ENCODE assay signal across 11 mouse cellular contexts in the genomic region with DNA sequence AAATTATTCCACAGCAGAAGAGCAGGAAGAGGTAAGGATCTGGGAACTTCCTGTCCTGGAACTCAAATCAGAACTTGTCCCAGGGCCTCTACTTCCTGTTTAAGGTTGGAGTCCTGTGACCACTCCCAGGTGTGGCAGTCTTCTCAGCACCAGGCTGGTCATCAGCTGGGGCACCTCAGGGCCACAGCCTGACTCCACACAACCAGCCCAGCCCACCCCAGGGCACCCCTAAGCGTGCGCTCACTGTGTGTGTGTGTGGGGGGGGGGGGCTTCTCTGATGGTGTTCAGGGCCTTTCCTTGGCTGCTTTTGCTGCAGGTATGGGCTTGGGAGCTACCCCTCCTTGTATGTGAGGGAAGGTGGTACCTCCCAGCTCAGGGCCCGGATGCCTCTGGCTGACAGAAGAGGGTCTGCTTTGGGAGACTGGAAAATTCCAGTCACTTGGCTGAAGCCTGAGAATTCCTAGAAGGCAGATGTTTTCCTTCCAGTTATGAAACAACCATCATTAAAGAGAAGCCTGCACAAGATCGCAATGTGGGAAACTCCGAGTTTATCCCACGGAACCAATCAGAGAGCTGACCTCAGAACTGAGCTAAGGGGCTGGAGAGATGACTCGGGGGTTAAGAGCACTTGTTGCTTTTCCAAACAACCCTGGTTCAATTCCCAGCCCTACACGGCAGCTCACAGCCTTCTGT. TPM values are rescaled to one million over a fixed set of nuclear protein-coding genes. Genes with fewer than 3 reads are reported as not detected.
A peak's percentile ranks its signal among the peaks of the same experiment; 100 is the strongest.
DNase-seq lines count a peak whose midpoint lies in the region; ATAC-seq and TF ChIP-seq lines count a peak whose summit lies in the region.
"Had no signal": no experiment of that assay in that cellular context is flagged by ENCODE, and none has a peak within 500 bp of the region (broad histone marks: within the 10 kb centered on the region; RNA-seq: fewer than 3 reads in every experiment).

No protein-coding gene starts in this region.

- no peaks in the 10 kb centered on the region for H3K27me3 ChIP-seq in kidney, adult 2 months (replicated peaks; ENCODE audit: control insufficient read depth, insufficient read depth, low read length)
- no peaks in the 10 kb centered on the region for H3K27me3 ChIP-seq in liver, embryonic 11.5 days (replicated peaks; ENCODE audit: control insufficient read depth, insufficient read depth, low read length)
- H3K27me3 ChIP-seq in stomach, postnatal 0 days (ENCODE audit: control insufficient read depth, insufficient read depth, low read length) = no peaks in the 10 kb centered on the region

- no peak for TF ChIP-seq EP300 in stomach, postnatal 0 days (optimal IDR thresholded peaks at IDR 0.05)

- TF ChIP-seq POLR2A in kidney, adult 2 months (IDR thresholded peaks at IDR 0.05; ENCODE audit: low read depth, low read length) = no peak

- H3K4me2 ChIP-seq in liver, embryonic 11.5 days = no peak overlapping the region
- peak overlapping the region; percentile 3; the same call in 1 of the 2 replicates for H3K4me2 ChIP-seq in stomach, postnatal 0 days (replicated peaks; ENCODE audit: low read depth)
- H3K4me2 ChIP-seq: midbrain, embryonic 15.5 days had no signal

- DNase-seq in kidney, adult 2 months = peak; percentile 69
- no peak for DNase-seq in kidney, adult 18-20 months
- DNase-seq in heart, postnatal 14 days = peak; percentile 36 to 38
- DNase-seq in liver, embryonic 11.5 days (ENCODE audit: low spot score) = no peak
- DNase-seq in stomach, postnatal 0 days (ENCODE audit: low spot score) = no peak
- DNase-seq in cerebellum, postnatal 4 days (ENCODE audit: low spot score in 2 of 2) = no peak
- DNase-seq in adrenal gland, adult 18-20 months (ENCODE audit: low spot score in 2 of 2) = no peak
- no peak for DNase-seq in urinary bladder, adult 18-20 months (ENCODE audit: low spot score in 2 of 2)
- DNase-seq: right cerebral cortex, postnatal 25 days had no signal

- 72% methylated on average over 8 of the region's 8 CpGs for WGBS in kidney, adult 2 months
- WGBS in liver, embryonic 11.5 days = 73% methylated on average over 8 of the region's 8 CpGs
- WGBS in stomach, postnatal 0 days = 48% methylated on average over 8 of the region's 8 CpGs

- intact Hi-C loops in heart, postnatal 14 days (cut with DNase I) = loop anchor here (5.0 kb wide), 1 partner anchor 36 kb away; no protein-coding TSS in a partner anchor

- no peak; the same call in 1 of the 2 replicates for ATAC-seq in liver, embryonic 11.5 days (replicated peaks; ENCODE audit: low FRiP score)
- ATAC-seq in stomach, postnatal 0 days (ENCODE audit: low FRiP score, low TSS enrichment) = peak; percentile 61
- ATAC-seq: midbrain, embryonic 15.5 days had no signal

- no peak for TF ChIP-seq CTCF in kidney, adult 2 months (conservative IDR thresholded peaks at IDR 0.05; ENCODE audit: insufficient read depth, insufficient read length, low read depth, low read length)
- no peak for TF ChIP-seq CTCF in stomach, postnatal 0 days (IDR thresholded peaks at IDR 0.05; ENCODE audit: low read depth)

- H3K36me3 ChIP-seq in kidney, adult 2 months (ENCODE audit: control insufficient read depth, insufficient read depth, low read length) = no peaks in the 10 kb centered on the region
- no peaks in the 10 kb centered on the region for H3K36me3 ChIP-seq in liver, embryonic 11.5 days (ENCODE audit: control insufficient read depth, insufficient read depth, low read length)
- H3K36me3 ChIP-seq in stomach, postnatal 0 days (ENCODE audit: control insufficient read depth, insufficient read depth, low read length) = no peaks in the 10 kb centered on the region
- H3K36me3 ChIP-seq: midbrain, embryonic 15.5 days had no signal

- H3K9me3 ChIP-seq in liver, embryonic 11.5 days (ENCODE audit: control insufficient read depth, low read length) = no peaks in the 10 kb centered on the region
- no peaks in the 10 kb centered on the region for H3K9me3 ChIP-seq in stomach, postnatal 0 days (ENCODE audit: control insufficient read depth, low read length)
- H3K9me3 ChIP-seq: midbrain, embryonic 15.5 days had no signal

- no peak overlapping the region for H3K9ac ChIP-seq in liver, embryonic 11.5 days (ENCODE audit: low read depth, low read length)
- no peak overlapping the region for H3K9ac ChIP-seq in stomach, postnatal 0 days (ENCODE audit: low read length)
- H3K9ac ChIP-seq: midbrain, embryonic 15.5 days had no signal

- no peak overlapping the region for H3K4me3 ChIP-seq in kidney, adult 2 months (ENCODE audit: insufficient read depth, low read depth, low read length)
- no peak overlapping the region for H3K4me3 ChIP-seq in liver, embryonic 11.5 days (ENCODE audit: low read depth, low read length)
- no peak overlapping the region for H3K4me3 ChIP-seq in stomach, postnatal 0 days (ENCODE audit: low read depth, low read length)
- H3K4me3 ChIP-seq: midbrain, embryonic 15.5 days had no signal

- no peaks in the 10 kb centered on the region for H3K4me1 ChIP-seq in kidney, adult 2 months (ENCODE audit: control insufficient read depth, insufficient read depth, low read length)
- H3K4me1 ChIP-seq in liver, embryonic 11.5 days (replicated peaks; ENCODE audit: control insufficient read depth, insufficient read depth, low read length) = peaks cover 11% of the 10 kb centered on the region
- peaks cover 15% of the 10 kb centered on the region for H3K4me1 ChIP-seq in stomach, postnatal 0 days (replicated peaks; ENCODE audit: control insufficient read depth, insufficient read depth)

- peak overlapping the region; percentile 85 for H3K27ac ChIP-seq in kidney, adult 2 months (ENCODE audit: insufficient read depth, low read depth, low read length)
- H3K27ac ChIP-seq in liver, embryonic 11.5 days (ENCODE audit: low read depth, low read length) = peak overlapping the region; percentile 41; the same call in 1 of the 2 replicates
- H3K27ac ChIP-seq in stomach, postnatal 0 days (replicated peaks) = peak overlapping the region; percentile 91
- H3K27ac ChIP-seq: midbrain, embryonic 15.5 days had no signal

RNA-seq across cellular contexts. Expression of a gene that starts 4.6 kb away (rescaled TPM):
- polyA plus RNA-seq in kidney, adult 2 months (2012; rRNA removed) = 125 and 135 TPM in 2 replicates
- total RNA-seq in heart, postnatal 14 days (2021) = 1 to 10 TPM; 3.1 to 4.2 TPM
- polyA plus RNA-seq in liver, embryonic 11.5 days (2014; fragmentation: Nextera tagmentation; extraction: Ambion mirVana) = 32.7 and 33.5 TPM in 2 replicates
- polyA plus RNA-seq in stomach, postnatal 0 days (2015; fragmentation: Nextera tagmentation; extraction: Ambion mirVana) = 162 and 173 TPM in 2 replicates
- total RNA-seq in adrenal gland, adult 18-20 months (2021) = 1 to 10 TPM; 6.9 to 9.8 TPM

RNA-seq across cellular contexts. Expression of a gene that starts 15.8 kb away (rescaled TPM):
- 642 and 737 TPM in 2 replicates for polyA plus RNA-seq in kidney, adult 2 months (2012; rRNA removed)
- total RNA-seq in heart, postnatal 14 days (2021) = 100 to 1,000 TPM; 130 TPM
- polyA plus RNA-seq in liver, embryonic 11.5 days (2014; fragmentation: Nextera tagmentation; extraction: Ambion mirVana) = 478 and 500 TPM in 2 replicates
- 932 and 1,048 TPM in 2 replicates for polyA plus RNA-seq in stomach, postnatal 0 days (2015; fragmentation: Nextera tagmentation; extraction: Ambion mirVana)
- 100 to 1,000 TPM; 433 to 585 TPM for total RNA-seq in adrenal gland, adult 18-20 months (2021)

RNA-seq across cellular contexts. Expression of a gene that starts 15.9 kb away (rescaled TPM):
- 0.27 TPM in 1 of 2 replicates, not detected in the other for polyA plus RNA-seq in kidney, adult 2 months (2012; rRNA removed)
- not detected for total RNA-seq in heart, postnatal 14 days (2021)
- polyA plus RNA-seq in liver, embryonic 11.5 days (2014; fragmentation: Nextera tagmentation; extraction: Ambion mirVana) = not detected in 2 replicates
- polyA plus RNA-seq in stomach, postnatal 0 days (2015; fragmentation: Nextera tagmentation; extraction: Ambion mirVana) = 0.32 and 0.71 TPM in 2 replicates
- total RNA-seq in adrenal gland, adult 18-20 months (2021) = 1 to 10 TPM in 1 of 2 experiments, not detected in 1; 1.2 TPM
- polyA plus RNA-seq: large intestine, adult 2 months; midbrain, embryonic 15.5 days had no signal

RNA-seq across cellular contexts. Expression of a gene that starts 21.5 kb away (rescaled TPM):
- 0.87 and 1.4 TPM in 2 replicates for polyA plus RNA-seq in kidney, adult 2 months (2012; rRNA removed)
- total RNA-seq in heart, postnatal 14 days (2021) = under 1 TPM; 0.38 to 0.80 TPM
- polyA plus RNA-seq in liver, embryonic 11.5 days (2014; fragmentation: Nextera tagmentation; extraction: Ambion mirVana) = 0.58 and 0.60 TPM in 2 replicates
- polyA plus RNA-seq in stomach, postnatal 0 days (2015; fragmentation: Nextera tagmentation; extraction: Ambion mirVana) = 0.58 and 0.82 TPM in 2 replicates
- total RNA-seq in adrenal gland, adult 18-20 months (2021) = 1 to 10 TPM; 1.4 to 1.7 TPM

RNA-seq across cellular contexts. Expression of a gene that starts 30.4 kb away (rescaled TPM):
- polyA plus RNA-seq in kidney, adult 2 months (2012; rRNA removed) = 58.0 and 71.2 TPM in 2 replicates
- total RNA-seq in heart, postnatal 14 days (2021) = 1 to 10 TPM; 7.4 to 7.7 TPM
- polyA plus RNA-seq in liver, embryonic 11.5 days (2014; fragmentation: Nextera tagmentation; extraction: Ambion mirVana) = 13.1 and 13.2 TPM in 2 replicates
- 10.1 and 12.3 TPM in 2 replicates for polyA plus RNA-seq in stomach, postnatal 0 days (2015; fragmentation: Nextera tagmentation; extraction: Ambion mirVana)
- 10 to 100 TPM; 30.4 to 32.3 TPM for total RNA-seq in adrenal gland, adult 18-20 months (2021)

Comparison
In these comparisons a context has a peak if more than half of its experiments do, and no peak if none do; other contexts are left out.
1. DNase-seq: peak in kidney, adult 2 months (single experiment) and heart, postnatal 14 days (2 of 2); none in kidney, adult 18-20 months (single experiment), liver, embryonic 11.5 days (single experiment), stomach, postnatal 0 days (single experiment), cerebellum, postnatal 4 days (0 of 2), adrenal gland, adult 18-20 months (0 of 2) and urinary bladder, adult 18-20 months (0 of 2).
2. H3K27ac ChIP-seq: peak in every context shown above with its lines; median percentile 91 in stomach, postnatal 0 days; 85 in kidney, adult 2 months; 41 in liver, embryonic 11.5 days.